Mouse (Mus musculus): ENCODE results near the gene Mblac1.

- TF ChIP-seq POLR2A (IDR thresholded peaks at IDR 0.05; ENCODE audit: insufficient read depth, low read length) (no peak), CTCF (IDR thresholded peaks at IDR 0.05; ENCODE audit: low read depth, low read length) (no peak)
Observed at GRCm38 (mm10) chr5:138165594-138165993, 28.5 kb upstream of the Mblac1 start.
